Mouse (Mus musculus) stomach, embryonic 14.5 days (tissue): ENCODE measurements around the gene Hist1h1d. TPM values are rescaled to one million over a fixed set of nuclear protein-coding genes. Genes with fewer than 3 reads are reported as not detected.
A peak's percentile ranks its signal among the peaks of the same experiment; 100 is the strongest.
"Not testable (repeated sequence)": the region's sequence is repeated elsewhere in the genome, so short reads cannot be mapped to it uniquely, and the experiment has no call there.

Experiments used
- ATAC-seq: fragments of 200-750 bp; cut with Nextera tagmentation; 2 replicates; pipeline ENCODE4 v1.8.0; 2017; ENCODE audit warnings: low read depth, moderate TSS enrichment; ENCODE audit not compliant: insufficient number of reproducible peaks, insufficient read depth, low FRiP score
- H3K27ac ChIP-seq: fragments of 300-500 bp; sonication (generic); 2 replicates; pipeline ENCODE4 v1.5.1; 2014; ENCODE audit warnings: mild to moderate bottlenecking, low read length, moderate library complexity, mixed read lengths
- H3K27me3 ChIP-seq: fragments of 300-500 bp; sonication (generic); 2 replicates; pipeline ENCODE4 v1.6.1; 2014; ENCODE audit warnings: low read length, control low read depth, mixed read lengths; ENCODE audit not compliant: control insufficient read depth, insufficient read depth
- H3K36me3 ChIP-seq: fragments of 300-500 bp; sonication (generic); 2 replicates; pipeline ENCODE4 v1.6.1; 2014; ENCODE audit warnings: mild to moderate bottlenecking, control low read depth, low read length, moderate library complexity, mixed read lengths; ENCODE audit not compliant: control insufficient read depth, insufficient read depth
- H3K4me1 ChIP-seq: fragments of 300-500 bp; sonication (generic); 2 replicates; pipeline ENCODE4 v1.6.1; 2014; ENCODE audit warnings: low read length, control low read depth, mixed read lengths; ENCODE audit not compliant: control insufficient read depth, insufficient read depth
- H3K4me2 ChIP-seq: fragments of 300-500 bp; sonication (generic); replicated peaks from 2 replicates; pipeline ENCODE4 v1.6.1; 2014; ENCODE audit warnings: low read depth, low read length, control low read depth
- H3K4me3 ChIP-seq: fragments of 300-500 bp; sonication (generic); 2 replicates; pipeline ENCODE4 v1.5.1; 2014; ENCODE audit warnings: low read depth, low read length, control low read depth
- H3K9ac ChIP-seq: fragments of 300-500 bp; sonication (generic); replicated peaks from 2 replicates; pipeline ENCODE4 v1.6.1; 2014; ENCODE audit warnings: low read depth, mild to moderate bottlenecking, control low read depth, low read length, moderate library complexity, mixed read lengths
- H3K9me3 ChIP-seq: fragments of 300-500 bp; sonication (generic); 2 replicates; pipeline ENCODE4 v1.6.1; 2016; ENCODE audit warnings: low read depth, low read length, control low read depth; ENCODE audit not compliant: control insufficient read depth
- WGBS: fragments of 180-500 bp; shearing (Covaris S2); extraction: QIAGEN DNeasy Blood & Tissue Kit; methylation state at CpG from one replicate; pipeline ENCODE4 v1.1.7; 2014; 5-methylcytosine and 5-hydroxymethylcytosine counted together
- polyA plus RNA-seq: library from polyadenylated mRNA; unstranded; fragments of >200 nt; fragmentation: Nextera tagmentation; extraction: Ambion mirVana; gene quantifications from 2 replicates; pipeline ENCODE4 v1.2.1, GENCODE M21; 2014

Hist1h1d gene
- polyA plus RNA-seq, 1 experiment from 2014 or later, result 1.1 TPM

DNA sequence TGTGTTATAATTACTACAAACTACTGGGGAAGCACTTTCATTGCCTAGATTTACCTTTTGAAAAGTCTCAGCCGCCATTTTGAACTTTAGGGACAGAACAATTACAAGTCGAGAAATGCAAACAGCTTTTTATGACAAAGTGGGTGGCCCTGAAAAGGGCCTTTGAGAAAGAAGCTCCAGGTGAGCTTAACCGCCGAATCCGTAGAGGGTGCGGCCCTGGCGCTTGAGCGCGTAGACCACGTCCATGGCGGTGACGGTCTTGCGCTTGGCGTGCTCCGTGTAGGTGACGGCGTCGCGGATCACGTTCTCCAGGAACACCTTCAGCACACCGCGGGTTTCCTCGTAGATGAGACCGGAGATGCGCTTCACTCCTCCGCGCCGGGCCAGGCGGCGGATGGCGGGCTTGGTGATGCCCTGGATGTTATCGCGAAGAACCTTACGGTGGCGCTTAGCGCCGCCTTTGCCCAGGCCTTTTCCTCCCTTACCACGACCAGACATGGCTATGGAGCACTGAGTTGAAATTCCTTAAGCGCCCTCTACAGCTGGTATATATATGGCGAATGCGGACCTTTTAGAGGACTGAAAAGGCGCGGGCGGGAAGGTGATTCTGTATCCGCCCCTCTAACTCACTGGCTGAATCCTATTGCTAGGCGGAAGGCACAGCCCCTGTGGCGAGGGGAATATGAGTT, 1.8 kb upstream of the Hist1h1d start, which contains the start of gene Hist1h4f:
TSS of gene Hist1h4f (minus strand) at position 503 of the 689 bp plus-strand sequence.
- WGBS, result under 1% methylated on average over 47 of the region's 47 CpGs

DNA sequence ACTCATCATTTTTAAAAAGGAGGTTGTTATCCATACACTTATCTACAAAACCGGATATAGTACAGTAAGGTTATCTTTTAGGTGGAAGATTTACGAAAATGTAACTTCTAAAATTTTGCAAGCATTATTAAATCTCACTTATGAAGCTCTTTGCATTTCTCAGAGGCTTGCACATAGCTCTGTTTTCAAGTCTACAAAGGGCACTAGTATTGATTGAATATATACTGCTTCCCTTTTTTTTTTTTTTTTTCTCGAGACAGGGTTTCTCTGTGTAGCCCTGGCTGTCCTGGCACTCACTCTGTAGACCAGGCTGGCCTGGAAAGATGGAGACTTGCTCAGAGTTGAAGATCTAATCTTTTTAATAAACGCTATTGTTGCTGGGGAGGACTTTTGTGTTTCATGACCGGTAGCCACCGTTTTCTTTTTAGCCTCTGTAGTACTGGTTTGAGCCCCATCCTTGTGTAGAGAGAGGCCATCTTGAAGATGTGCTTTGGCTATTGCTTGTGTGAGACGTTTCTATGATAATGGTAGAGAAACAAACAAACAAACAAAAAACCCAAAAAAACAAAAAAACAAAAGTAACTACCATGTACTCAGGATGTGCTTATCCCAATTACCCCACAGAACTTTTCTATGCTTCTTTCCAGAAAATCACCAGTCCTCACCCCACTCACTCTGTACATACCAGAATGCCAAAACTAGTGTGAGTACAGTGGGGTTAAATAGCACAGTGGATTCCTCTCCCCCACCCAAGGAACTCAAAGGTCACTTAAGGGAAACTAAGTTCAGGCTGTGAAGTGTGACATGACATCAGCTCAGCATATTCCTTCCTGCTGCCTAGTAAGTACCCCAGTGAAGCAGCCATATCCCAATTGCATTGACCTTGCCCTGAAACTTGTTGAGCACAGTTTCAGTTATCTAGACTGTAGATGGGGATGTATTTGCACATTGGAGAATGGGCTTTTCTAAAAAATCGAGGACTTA, 839 bp upstream of the Hist1h1d start:
- H3K4me3 ChIP-seq, result peak overlapping the region; percentile 39; the same call in 1 of the 2 replicates
- H3K27me3 ChIP-seq, result no peaks in the 10 kb centered on the region
- 46% methylated on average over 8 of the region's 8 CpGs for WGBS
- no peaks in the 10 kb centered on the region for H3K36me3 ChIP-seq
- H3K9ac ChIP-seq, result no peak overlapping the region
- H3K9me3 ChIP-seq, result no peaks in the 10 kb centered on the region
- peak overlapping the region; percentile 88 for H3K27ac ChIP-seq
- peak overlapping the region; percentile 56 for H3K4me2 ChIP-seq
- H3K4me1 ChIP-seq, result peaks cover 11% of the 10 kb centered on the region; the same call in 1 of the 2 replicates
- ATAC-seq, result no peak

More for the DNA sequence above, 1.8 kb upstream of the Hist1h1d start, which contains the start of gene Hist1h4f:
- Histone ChIP-seq H3K4me3 (peak within 1 kb of the TSS; percentile 39), H3K9ac (peak within 1 kb of the TSS; percentile 55), H3K4me2 (peak within 1 kb of the TSS; percentile 56), H3K27ac (peak within 1 kb of the TSS; percentile 88)
- H3K36me3 ChIP-seq, H3K9me3 ChIP-seq, H3K4me1 ChIP-seq, H3K27me3 ChIP-seq: not testable (repeated sequence)
- ATAC-seq, result peak; percentile 81

DNA sequence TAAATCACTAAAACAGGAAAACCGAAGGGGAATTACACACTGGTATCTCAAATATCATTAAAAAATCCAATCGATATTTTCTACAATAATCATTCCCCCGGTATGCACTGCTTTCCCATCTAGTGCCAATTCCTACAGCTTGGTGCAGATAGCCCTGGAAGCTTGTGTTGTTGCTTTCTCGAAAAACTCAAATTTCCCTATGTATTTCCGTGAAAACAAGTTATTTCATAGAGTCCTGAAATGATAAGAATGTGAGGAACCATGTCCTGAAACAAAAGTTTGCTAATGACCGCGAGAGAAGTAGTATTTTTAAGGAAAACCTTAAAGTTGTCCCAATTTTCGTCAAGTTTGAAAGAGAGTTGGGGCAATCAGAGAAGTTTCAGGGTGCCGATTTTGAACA, 1.3 kb downstream of the Hist1h1d start:
- ATAC-seq, result no peak
- Histone ChIP-seq H3K4me2 (peak overlapping the region; percentile 94), H3K27me3 (no peaks in the 10 kb centered on the region), H3K4me1 (peaks cover 11% of the 10 kb centered on the region; the same call in 1 of the 2 replicates), H3K9ac (peak overlapping the region; percentile 92), H3K36me3 (no peaks in the 10 kb centered on the region), H3K9me3 (no peaks in the 10 kb centered on the region), H3K27ac (peak overlapping the region; percentile 99), H3K4me3 (peak overlapping the region; percentile 69)
- 20% methylated on average over 9 of the region's 9 CpGs for WGBS

DNA sequence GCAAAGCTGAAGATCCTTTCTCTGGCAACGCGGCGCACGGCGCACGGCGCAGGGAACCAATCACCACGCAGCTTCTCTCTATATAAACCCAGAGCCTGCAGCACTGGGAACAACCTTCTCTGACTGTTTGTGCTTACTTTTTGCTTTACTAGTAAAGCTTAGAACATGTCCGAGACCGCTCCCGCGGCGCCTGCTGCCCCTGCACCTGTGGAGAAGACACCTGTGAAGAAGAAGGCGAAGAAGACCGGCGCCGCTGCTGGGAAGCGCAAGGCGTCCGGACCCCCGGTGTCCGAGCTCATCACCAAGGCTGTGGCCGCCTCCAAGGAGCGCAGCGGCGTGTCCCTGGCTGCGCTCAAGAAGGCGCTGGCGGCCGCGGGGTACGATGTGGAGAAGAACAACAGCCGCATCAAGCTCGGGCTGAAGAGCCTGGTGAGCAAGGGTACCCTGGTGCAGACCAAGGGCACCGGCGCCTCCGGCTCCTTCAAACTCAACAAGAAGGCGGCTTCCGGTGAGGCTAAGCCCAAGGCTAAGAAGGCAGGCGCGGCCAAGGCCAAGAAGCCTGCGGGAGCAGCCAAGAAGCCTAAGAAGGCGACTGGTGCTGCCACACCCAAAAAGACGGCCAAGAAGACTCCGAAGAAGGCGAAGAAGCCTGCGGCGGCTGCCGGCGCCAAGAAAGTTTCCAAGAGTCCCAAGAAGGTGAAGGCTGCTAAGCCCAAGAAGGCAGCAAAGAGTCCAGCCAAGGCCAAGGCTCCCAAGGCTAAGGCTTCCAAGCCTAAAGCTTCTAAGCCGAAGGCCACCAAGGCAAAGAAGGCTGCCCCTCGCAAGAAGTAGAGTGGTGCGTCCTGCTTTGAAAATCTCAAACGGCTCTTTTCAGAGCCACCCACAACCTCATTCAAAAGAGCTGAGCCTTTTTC, 2.1 kb downstream of the Hist1h1d start:
- peak overlapping the region; percentile 94 for H3K4me2 ChIP-seq
- H3K9me3 ChIP-seq, result no peaks in the 10 kb centered on the region
- peak overlapping the region; percentile 99 for H3K27ac ChIP-seq
- peak overlapping the region; percentile 69 for H3K4me3 ChIP-seq
- H3K27me3 ChIP-seq, result no peaks in the 10 kb centered on the region
- peaks cover 11% of the 10 kb centered on the region; the same call in 1 of the 2 replicates for H3K4me1 ChIP-seq
- ATAC-seq, result peak; percentile 88
- H3K36me3 ChIP-seq, result no peaks in the 10 kb centered on the region
- under 1% methylated on average over 53 of the region's 54 CpGs for WGBS
- H3K9ac ChIP-seq, result peak overlapping the region; percentile 92

DNA sequence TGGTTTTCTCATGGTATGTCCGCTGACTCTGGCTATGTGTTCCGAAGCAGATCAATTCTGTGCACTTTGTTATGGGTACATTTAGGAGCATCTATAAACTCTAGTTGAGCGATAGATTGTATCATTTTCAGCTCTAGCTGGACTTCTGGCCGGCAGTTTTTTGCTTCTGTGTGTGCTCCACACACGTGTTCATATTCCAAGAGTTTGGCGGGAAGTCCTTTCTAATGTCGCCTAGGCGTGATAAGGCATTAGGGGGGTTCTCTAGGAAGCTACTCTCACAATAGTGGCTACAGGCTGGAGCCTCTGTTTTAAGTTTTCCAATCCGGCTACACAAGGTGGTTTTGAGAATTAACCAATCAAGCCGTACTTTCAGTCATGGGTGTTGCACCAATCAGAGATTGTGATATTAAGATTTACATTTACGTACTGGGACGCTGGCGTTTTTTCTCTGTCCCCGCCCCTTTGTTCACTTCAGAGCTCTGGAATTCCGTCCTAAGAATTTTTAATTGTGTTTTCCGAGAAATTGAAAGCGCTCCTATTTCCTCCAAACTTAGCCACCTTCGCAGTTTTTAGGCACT, 2.9 kb downstream of the Hist1h1d start:
- no peaks in the 10 kb centered on the region for H3K9me3 ChIP-seq
- peak overlapping the region; percentile 69 for H3K4me3 ChIP-seq
- peak; percentile 75 for ATAC-seq
- H3K27ac ChIP-seq, result peak overlapping the region; percentile 99
- 0% methylated on average over 18 of the region's 18 CpGs for WGBS
- H3K27me3 ChIP-seq, result no peaks in the 10 kb centered on the region
- peak overlapping the region; percentile 94 for H3K4me2 ChIP-seq
- no peaks in the 10 kb centered on the region for H3K36me3 ChIP-seq
- H3K9ac ChIP-seq, result peak overlapping the region; percentile 92
- H3K4me1 ChIP-seq, result peaks cover 11% of the 10 kb centered on the region; the same call in 1 of the 2 replicates

DNA sequence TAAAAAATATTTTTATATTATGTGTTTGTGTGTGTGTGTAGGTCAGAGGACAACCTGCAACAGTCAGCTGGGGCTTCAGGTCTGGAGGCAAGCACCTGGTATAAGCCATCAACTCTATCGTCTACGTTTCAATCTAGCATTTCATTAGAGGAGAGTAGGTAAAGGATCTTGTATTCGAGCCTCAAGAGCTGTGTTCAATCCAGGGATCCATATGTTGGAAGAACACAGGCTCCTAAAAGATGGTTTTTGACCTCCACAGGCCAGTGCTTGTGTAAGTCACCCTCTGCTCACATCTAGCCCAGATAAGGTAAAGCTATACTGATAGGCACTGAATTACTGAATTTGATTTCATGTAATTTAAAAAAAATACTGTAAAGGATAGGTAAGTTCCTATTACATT, 3.8 kb downstream of the Hist1h1d start:
- Histone ChIP-seq H3K4me2 (peak overlapping the region; percentile 94), H3K36me3 (no peaks in the 10 kb centered on the region), H3K27me3 (no peaks in the 10 kb centered on the region), H3K9ac (0 out of 2 replicates have a peak overlapping the region, but pooled peaks have one; percentile 15), H3K4me1 (peaks cover 11% of the 10 kb centered on the region; the same call in 1 of the 2 replicates), H3K4me3 (peak overlapping the region; percentile 69; the same call in 1 of the 2 replicates), H3K27ac (peak overlapping the region; percentile 99), H3K9me3 (no peaks in the 10 kb centered on the region)
- WGBS, result 59% methylated on average over 3 of the region's 3 CpGs
- ATAC-seq, result no peak

DNA sequence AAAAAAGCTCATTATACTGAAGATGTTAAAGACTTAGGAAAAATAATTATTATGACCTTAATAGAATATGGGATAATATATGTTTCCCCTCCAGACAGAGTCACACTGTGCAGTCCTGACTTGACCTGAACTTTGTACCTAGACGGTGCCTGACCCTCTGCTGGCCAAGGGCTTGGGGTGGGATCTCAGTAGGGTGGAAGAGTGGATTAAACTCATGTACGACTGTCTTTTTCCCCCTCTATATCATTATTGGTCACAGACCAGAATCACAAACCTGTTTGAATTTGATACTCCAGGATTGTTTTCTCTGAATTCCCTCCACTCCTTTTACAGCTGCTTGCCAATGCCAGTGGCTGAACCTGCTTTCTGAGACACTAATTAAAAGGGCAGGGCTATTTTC, 7.6 kb downstream of the Hist1h1d start:
- 0 out of 2 replicates have a peak overlapping the region, but pooled peaks have one; percentile 13 for H3K4me2 ChIP-seq
- ATAC-seq, H3K9me3 ChIP-seq, H3K4me1 ChIP-seq, H3K27me3 ChIP-seq, H3K36me3 ChIP-seq, H3K9ac ChIP-seq, H3K27ac ChIP-seq, H3K4me3 ChIP-seq: not testable (repeated sequence)
- WGBS, result 19% methylated on average over 2 of the region's 2 CpGs
